Mouse (Mus musculus): ENCODE measurements around the gene Gm14781.
"Not testable (repeated sequence)": the region's sequence is repeated elsewhere in the genome, so short reads cannot be mapped to it uniquely, and the experiment has no call there.

The Gm14781 gene

DNA sequence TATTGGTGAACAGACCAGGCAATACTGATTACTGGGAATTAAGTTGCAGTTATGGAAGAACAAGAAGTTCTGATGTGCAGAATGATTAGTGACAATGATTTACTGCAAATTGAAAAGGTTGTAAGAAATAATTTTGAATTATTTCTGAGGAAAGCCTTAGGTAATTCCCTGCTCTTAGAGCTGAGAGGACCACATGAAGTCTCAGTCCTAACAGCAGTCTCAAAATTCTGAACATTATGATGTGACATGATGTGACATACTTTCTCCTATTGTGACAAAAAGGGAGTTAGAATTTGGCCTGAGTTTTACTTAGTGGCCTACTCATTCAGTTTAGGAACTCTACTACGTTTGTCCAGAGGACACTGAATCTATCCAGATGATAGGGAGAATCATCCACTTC lies at the start of gene Gm14781:
Gm14781 (plus strand) TSS at position 301 of the 400 bp plus-strand sequence.
- not testable (repeated sequence) for DNase-seq (ENCODE audit: low read depth)

DNA sequence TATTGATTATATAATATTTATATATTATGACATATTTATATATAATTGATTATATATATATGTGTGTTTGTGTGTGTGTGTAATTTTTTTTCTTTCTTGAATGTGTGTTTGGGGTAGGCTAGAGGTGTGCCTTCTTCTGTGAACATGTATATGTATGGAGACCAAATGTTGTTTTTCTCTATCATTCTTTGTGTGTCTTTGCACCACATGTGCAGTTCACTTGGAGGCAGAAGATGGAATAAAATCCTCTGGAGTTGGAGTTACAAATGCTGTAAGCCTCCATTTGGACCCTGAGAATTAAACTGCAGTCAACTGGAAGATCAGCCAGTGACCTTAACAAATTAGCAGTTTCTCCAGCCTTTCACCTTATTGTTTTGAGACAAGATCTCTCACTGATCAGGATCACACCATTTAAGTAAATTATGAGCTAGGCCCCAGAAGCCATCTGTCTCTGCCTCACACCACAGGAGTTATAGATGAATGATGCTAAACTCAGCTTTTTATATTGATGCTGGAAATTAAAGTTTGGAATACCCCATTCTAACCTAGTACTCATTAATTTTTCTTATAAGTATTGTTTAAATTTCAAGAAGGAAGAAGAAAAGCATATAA lies 23.1 kb downstream of the Gm14781 start:
- DNase-seq (ENCODE audit: low read depth) = not testable (repeated sequence)

All from 416B (cell line).